Mouse (Mus musculus): Measurements from ENCODE around the gene Magi1.

The Magi1 gene

GRCm38 (mm10) chr6:94200910-94201309 is 82.8 kb downstream of the Magi1 start:
- DNase-seq = no peak

GRCm38 (mm10) chr6:94199696-94200095 is 84.0 kb downstream of the Magi1 start:
- DNase-seq = no peak

- no peak for DNase-seq
These were observed 85.9 kb downstream of the Magi1 start for GRCm38 (mm10) chr6:94197831-94198230.

GRCm38 (mm10) chr6:94195303-94195911 is 88.3 kb downstream of the Magi1 start:
- no peak for DNase-seq

GRCm38 (mm10) chr6:94190830-94191229 is 92.9 kb downstream of the Magi1 start:
- DNase-seq = no peak

GRCm38 (mm10) chr6:94189379-94189778 is 94.3 kb downstream of the Magi1 start:
- no peak for DNase-seq

- DNase-seq = no peak
These were observed 96.9 kb downstream of the Magi1 start for GRCm38 (mm10) chr6:94186628-94187319.

- DNase-seq = no peak
These were observed 99.4 kb downstream of the Magi1 start for GRCm38 (mm10) chr6:94184268-94184667.

- DNase-seq = no peak
These were observed 100.3 kb downstream of the Magi1 start for GRCm38 (mm10) chr6:94183354-94183851.

GRCm38 (mm10) chr6:94181673-94182255 is 102.0 kb downstream of the Magi1 start:
- no peak for DNase-seq

- DNase-seq = no peak
These were observed 103.2 kb downstream of the Magi1 start for GRCm38 (mm10) chr6:94180331-94181150.

- no peak for DNase-seq
These were observed 106.2 kb downstream of the Magi1 start for GRCm38 (mm10) chr6:94177559-94177958.

GRCm38 (mm10) chr6:94176705-94177104 is 107.0 kb downstream of the Magi1 start:
- DNase-seq = no peak

GRCm38 (mm10) chr6:94171250-94171649 is 112.5 kb downstream of the Magi1 start:
- DNase-seq = no peak

- DNase-seq = no peak
These were observed 114.0 kb downstream of the Magi1 start for GRCm38 (mm10) chr6:94169581-94170194.

- no peak for DNase-seq
These were observed 117.8 kb downstream of the Magi1 start for GRCm38 (mm10) chr6:94165951-94166350.

GRCm38 (mm10) chr6:94164753-94165536 is 118.8 kb downstream of the Magi1 start:
- DNase-seq = no peak

- peak; percentile 31 for DNase-seq
These were observed 120.3 kb downstream of the Magi1 start for GRCm38 (mm10) chr6:94163325-94163995.

GRCm38 (mm10) chr6:94162918-94163317 is 120.8 kb downstream of the Magi1 start:
- no peak for DNase-seq

- DNase-seq = no peak
These were observed 124.5 kb downstream of the Magi1 start for GRCm38 (mm10) chr6:94159256-94159655.

GRCm38 (mm10) chr6:94158119-94158848 is 125.4 kb downstream of the Magi1 start:
- no peak for DNase-seq

All from right cerebral cortex, postnatal 25 days (tissue).